Mouse (Mus musculus) small intestine, adult 2 months (tissue): ENCODE data around the gene Dyrk1a. TPM values are rescaled to one million over a fixed set of nuclear protein-coding genes. Genes with fewer than 3 reads are reported as not detected.

Source experiments
- H3K27ac ChIP-seq: fragments of 200-500 bp; 2 replicates; pipeline ENCODE4 v1.5.1; 2012; ENCODE audit warnings: low read depth, low read length, control low read depth, inconsistent platforms; ENCODE audit not compliant: insufficient read depth
- H3K27me3 ChIP-seq: fragments of 200-500 bp; 2 replicates; pipeline ENCODE4 v1.6.1; 2012; ENCODE audit warnings: mild to moderate bottlenecking, moderate library complexity, low read length, inconsistent platforms; ENCODE audit not compliant: control insufficient read depth, insufficient read depth
- H3K36me3 ChIP-seq: fragments of 200-500 bp; 2 replicates; pipeline ENCODE4 v1.6.1; 2012; ENCODE audit warnings: mild to moderate bottlenecking, low read length, control low read depth, inconsistent platforms; ENCODE audit not compliant: control insufficient read depth, insufficient read depth
- H3K4me1 ChIP-seq: fragments of 200-500 bp; 2 replicates; pipeline ENCODE4 v1.6.1; 2012; ENCODE audit warnings: low read length, inconsistent platforms, mixed read lengths; ENCODE audit not compliant: control insufficient read depth, insufficient read depth, insufficient read length
- H3K4me3 ChIP-seq: fragments of 200-500 bp; 2 replicates; pipeline ENCODE4 v1.5.1; 2012; ENCODE audit warnings: low read depth, mild to moderate bottlenecking, control low read depth, inconsistent platforms, low read length, moderate library complexity
- CTCF ChIP-seq: fragments of 200-500 bp; IDR thresholded peaks from 2 replicates; pipeline ENCODE4 v1.5.1; 2012; ENCODE audit warnings: low read depth, mild to moderate bottlenecking, control low read depth, inconsistent platforms, low read length, moderate library complexity, mixed read lengths; ENCODE audit not compliant: insufficient replicate concordance, insufficient read length; ENCODE audit errors: extremely low read depth
- POLR2A ChIP-seq: fragments of 200-500 bp; IDR thresholded peaks from 2 replicates; pipeline ENCODE4 v1.6.1; 2012; ENCODE audit warnings: low read depth, mild to moderate bottlenecking, control low read depth, inconsistent platforms, low read length, moderate library complexity
- WGBS: fragments of 180-500 bp; shearing (Covaris S2); methylation state at CpG from one replicate; pipeline ENCODE4 v1.1.7; 2018; 5-methylcytosine and 5-hydroxymethylcytosine counted together
- polyA plus RNA-seq: library from polyadenylated mRNA; depleted of rRNA; stranded (reverse); fragments of >200 nt; gene quantifications from 2 replicates; pipeline ENCODE4 v1.2.3, GENCODE M21; 2012

Gene Dyrk1a
- polyA plus RNA-seq, 1 experiment = 32.1 TPM

DNA sequence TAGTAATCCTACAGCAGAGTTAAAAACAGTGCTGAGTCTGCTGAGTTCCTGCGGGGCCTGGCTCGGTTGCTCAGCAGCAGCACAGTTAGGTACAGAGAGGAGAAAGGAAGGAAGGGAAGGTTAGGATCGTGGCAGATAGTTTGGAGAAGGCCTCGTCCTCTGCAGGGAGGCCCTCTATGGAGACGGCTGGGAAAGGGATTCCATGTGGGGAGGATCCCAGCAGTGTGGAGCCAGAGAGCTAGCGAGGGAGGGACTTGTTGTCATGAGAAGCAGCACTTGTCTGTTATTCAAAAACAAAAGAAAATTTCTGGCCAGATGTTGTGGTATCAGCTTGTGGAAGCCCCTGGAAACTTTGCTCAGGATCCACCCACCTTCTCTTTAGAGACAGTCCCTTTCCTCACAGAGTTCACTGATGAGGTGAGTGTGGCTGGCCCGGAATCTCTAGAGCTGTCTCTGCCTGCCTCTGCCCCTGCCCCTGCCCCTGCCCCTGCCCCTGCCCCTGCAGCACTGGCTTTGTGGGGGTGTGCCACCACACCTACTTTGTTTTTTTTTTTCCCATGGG is 11.1 kb downstream of the Dyrk1a start:
- no peak for TF ChIP-seq POLR2A
- Histone ChIP-seq H3K4me1 (peaks cover 34% of the 10 kb centered on the region), H3K4me3 (no peak overlapping the region), H3K27ac (peak overlapping the region; percentile 40; the same call in 1 of the 2 replicates), H3K36me3 (no peaks in the 10 kb centered on the region), H3K27me3 (no peaks in the 10 kb centered on the region)
- 13% methylated on average over 7 of the region's 7 CpGs for WGBS

- no peaks in the 10 kb centered on the region for H3K36me3 ChIP-seq
- no peaks in the 10 kb centered on the region for H3K27me3 ChIP-seq
- no peak overlapping the region for H3K4me3 ChIP-seq
- peaks cover 46% of the 10 kb centered on the region for H3K4me1 ChIP-seq
- 48% methylated on average over 7 of the region's 7 CpGs for WGBS
- peak overlapping the region; percentile 34; the same call in 1 of the 2 replicates for H3K27ac ChIP-seq
- peak; percentile 38; the same call in 1 of the 2 replicates for TF ChIP-seq CTCF
- no peak for TF ChIP-seq POLR2A
These were observed 16.7 kb downstream of the Dyrk1a start for GRCm38 (mm10) chr16:94586349-94586990.

DNA sequence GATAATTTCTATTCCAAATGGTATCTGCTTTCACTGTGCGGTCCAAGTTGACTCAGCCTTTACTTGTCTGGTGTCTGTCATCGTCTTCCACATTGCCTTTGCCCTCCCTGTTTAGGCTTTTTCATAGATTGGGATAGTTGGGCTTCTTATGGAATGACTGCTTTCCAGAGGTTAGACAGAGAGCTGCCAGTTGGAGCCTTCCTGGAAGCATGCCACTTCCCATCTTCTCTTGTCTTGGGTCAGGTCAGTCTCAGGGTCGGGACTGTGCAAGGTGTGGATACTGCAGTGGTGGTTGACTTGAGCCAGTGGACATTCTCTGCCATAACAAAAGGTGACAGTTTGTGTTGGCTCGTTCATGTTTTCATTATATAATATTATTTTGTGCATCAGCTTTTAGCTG is 17.7 kb downstream of the Dyrk1a start:
- H3K4me1 ChIP-seq = peaks cover 43% of the 10 kb centered on the region
- no peak overlapping the region for H3K4me3 ChIP-seq
- H3K27me3 ChIP-seq = no peaks in the 10 kb centered on the region
- no peaks in the 10 kb centered on the region for H3K36me3 ChIP-seq
- 49% methylated on average over 4 of the region's 4 CpGs for WGBS
- peak overlapping the region; percentile 14; the same call in 1 of the 2 replicates for H3K27ac ChIP-seq
- TF ChIP-seq CTCF (no peak), POLR2A (no peak)

DNA sequence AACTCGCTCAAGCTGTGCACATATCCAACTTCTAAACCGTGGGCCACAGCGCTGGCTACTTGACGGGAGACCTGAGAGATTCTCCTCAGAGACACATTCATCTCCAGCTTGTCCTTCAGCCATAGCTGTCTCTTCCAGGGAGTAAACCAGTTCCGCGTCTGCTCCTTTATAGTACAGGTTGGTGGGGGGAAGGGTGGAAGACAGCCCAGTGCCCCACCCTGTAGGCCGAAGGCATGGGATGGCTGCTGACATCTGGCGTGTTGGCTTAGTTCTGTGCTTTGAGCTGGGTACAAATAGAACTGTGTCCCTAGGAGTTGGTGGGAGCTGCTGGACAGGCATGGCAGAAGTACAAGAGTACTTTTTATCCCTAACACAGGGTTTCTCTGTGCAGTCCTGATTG is 18.4 kb downstream of the Dyrk1a start:
- Histone ChIP-seq H3K27me3 (no peaks in the 10 kb centered on the region), H3K27ac (peak overlapping the region; percentile 23; the same call in 1 of the 2 replicates), H3K36me3 (no peaks in the 10 kb centered on the region)

GRCm38 (mm10) chr16:94588974-94589373 is 19.2 kb downstream of the Dyrk1a start:
- peaks cover 40% of the 10 kb centered on the region for H3K4me1 ChIP-seq
- 38% methylated on average over 6 of the region's 6 CpGs for WGBS

More for the DNA sequence above, 18.4 kb downstream of the Dyrk1a start:
- peaks cover 43% of the 10 kb centered on the region for H3K4me1 ChIP-seq
- H3K4me3 ChIP-seq = no peak overlapping the region
- TF ChIP-seq POLR2A = no peak
- no peak for TF ChIP-seq CTCF
- WGBS = 27% methylated on average over 8 of the region's 8 CpGs

GRCm38 (mm10) chr16:94589648-94590047 is 19.8 kb downstream of the Dyrk1a start:
- Histone ChIP-seq H3K36me3 (no peaks in the 10 kb centered on the region), H3K27ac (0 out of 2 replicates have a peak overlapping the region, but pooled peaks have one; percentile 0), H3K4me3 (no peak overlapping the region), H3K27me3 (no peaks in the 10 kb centered on the region), H3K4me1 (peaks cover 43% of the 10 kb centered on the region)
- WGBS = 30% methylated on average over 1 of the region's 1 CpGs
- TF ChIP-seq CTCF (no peak), POLR2A (no peak)

More at GRCm38 (mm10) chr16:94588974-94589373, 19.2 kb downstream of the Dyrk1a start:
- TF ChIP-seq CTCF (no peak), POLR2A (no peak)
- H3K27ac ChIP-seq = peak overlapping the region; percentile 50
- H3K27me3 ChIP-seq = no peaks in the 10 kb centered on the region
- H3K4me3 ChIP-seq = no peak overlapping the region
- H3K36me3 ChIP-seq = no peaks in the 10 kb centered on the region

DNA sequence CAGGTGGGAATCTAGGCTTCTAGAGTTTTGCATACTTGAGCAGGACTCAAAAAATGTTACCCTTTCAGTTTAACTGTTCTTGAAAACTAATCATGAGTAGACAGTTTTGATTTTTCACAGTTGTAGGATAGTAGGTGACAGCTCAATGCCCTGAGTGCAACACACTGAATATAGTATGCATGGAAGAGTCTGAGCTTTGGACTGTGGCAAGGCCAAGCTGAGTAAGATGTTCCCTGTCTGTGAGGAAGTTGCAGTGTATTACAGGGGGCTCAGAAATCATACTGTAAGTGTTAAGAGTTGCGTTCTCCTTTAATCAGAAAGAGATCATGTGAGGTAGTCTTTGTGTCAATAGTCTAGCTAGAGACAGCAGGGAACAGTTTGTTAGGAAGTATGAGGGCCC is 20.4 kb downstream of the Dyrk1a start:
- 49% methylated on average over 1 of the region's 1 CpGs for WGBS
- TF ChIP-seq POLR2A (no peak), CTCF (no peak)
- H3K4me1 ChIP-seq = peaks cover 42% of the 10 kb centered on the region
- H3K27ac ChIP-seq = peak overlapping the region; percentile 19; the same call in 1 of the 2 replicates
- no peak overlapping the region for H3K4me3 ChIP-seq
- H3K36me3 ChIP-seq = no peaks in the 10 kb centered on the region
- H3K27me3 ChIP-seq = no peaks in the 10 kb centered on the region

GRCm38 (mm10) chr16:94590977-94591376 is 21.2 kb downstream of the Dyrk1a start:
- Histone ChIP-seq H3K27ac (no peak overlapping the region), H3K27me3 (no peaks in the 10 kb centered on the region), H3K4me1 (peaks cover 41% of the 10 kb centered on the region), H3K4me3 (no peak overlapping the region), H3K36me3 (no peaks in the 10 kb centered on the region)
- TF ChIP-seq CTCF (no peak), POLR2A (no peak)
- 83% methylated on average over 8 of the region's 8 CpGs for WGBS
